Mouse (Mus musculus): ENCODE data around the gene 1110032F04Rik.

1110032F04Rik gene

GRCm38 (mm10) chr3:68907509-68907908 lies 38.1 kb downstream of the 1110032F04Rik start:
- in situ Hi-C loops (cut with MboI, MseI), result no loop called here

All from T-helper 2 cell (primary cell).